Mouse (Mus musculus): ENCODE data around the gene Bex6.

The Bex6 gene

DNA sequence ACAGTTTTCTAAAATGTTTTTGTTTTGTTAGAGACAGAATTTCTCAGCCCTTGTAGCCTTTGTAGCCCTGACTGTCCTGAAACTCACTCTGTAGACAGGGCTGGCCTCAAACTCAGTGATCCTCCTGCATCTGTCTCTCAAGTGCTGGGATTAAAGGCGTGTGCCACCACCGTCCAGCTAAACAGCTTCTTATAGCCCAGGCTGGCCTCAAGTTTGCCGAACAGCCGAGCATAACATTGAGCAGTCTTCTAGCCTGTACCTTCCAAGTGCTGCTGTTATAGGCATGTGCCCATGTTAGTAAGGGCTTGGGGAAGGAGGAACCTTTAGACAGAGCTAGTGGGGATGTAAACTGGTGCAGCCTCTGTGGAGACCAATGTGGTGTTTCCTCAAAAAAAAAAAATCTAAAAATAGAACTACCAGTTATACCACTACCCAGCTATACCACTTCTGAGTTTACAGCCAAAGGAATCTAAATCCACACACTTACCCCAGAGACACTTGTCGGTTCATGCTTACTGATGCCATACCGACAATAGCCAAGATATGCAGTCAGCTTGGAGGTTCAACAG is at the start of gene Bex6:
Gene Bex6, plus strand, starts transcription at position 491 of the 569 bp plus-strand sequence.
- DNase-seq (ENCODE audit: low spot score), result no peak

DNA sequence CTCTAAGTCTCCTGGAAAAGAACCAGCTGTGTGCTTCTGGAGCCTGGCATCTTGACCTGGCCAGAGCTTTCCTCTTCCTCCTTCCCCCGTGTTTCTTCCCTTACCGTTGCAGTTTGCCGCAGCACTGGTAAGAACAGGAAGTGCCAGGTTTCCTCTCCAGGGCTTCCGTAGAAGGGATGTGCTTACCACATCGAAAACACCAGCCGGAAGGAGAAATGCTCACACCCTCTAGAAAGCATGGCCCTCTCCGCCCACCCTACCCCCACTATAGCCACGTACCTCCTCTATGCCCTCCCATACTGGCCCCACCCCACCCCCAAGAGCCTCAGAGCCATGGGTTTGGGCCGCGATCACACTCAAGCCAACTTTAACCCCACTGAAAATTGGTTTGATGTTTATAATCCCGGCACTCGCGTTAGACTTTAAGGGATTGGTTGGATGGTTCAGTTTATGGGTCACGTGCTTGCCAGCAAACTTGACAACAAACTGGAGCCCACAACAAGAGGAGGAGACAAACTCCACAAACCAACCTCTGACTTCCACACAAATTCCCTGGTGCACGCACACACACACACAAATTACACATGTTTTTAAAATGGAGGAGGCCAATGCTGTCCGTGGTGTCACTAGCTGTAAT is 49.3 kb upstream of the Bex6 start:
- peak; percentile 24 for DNase-seq (ENCODE audit: low spot score)

DNA sequence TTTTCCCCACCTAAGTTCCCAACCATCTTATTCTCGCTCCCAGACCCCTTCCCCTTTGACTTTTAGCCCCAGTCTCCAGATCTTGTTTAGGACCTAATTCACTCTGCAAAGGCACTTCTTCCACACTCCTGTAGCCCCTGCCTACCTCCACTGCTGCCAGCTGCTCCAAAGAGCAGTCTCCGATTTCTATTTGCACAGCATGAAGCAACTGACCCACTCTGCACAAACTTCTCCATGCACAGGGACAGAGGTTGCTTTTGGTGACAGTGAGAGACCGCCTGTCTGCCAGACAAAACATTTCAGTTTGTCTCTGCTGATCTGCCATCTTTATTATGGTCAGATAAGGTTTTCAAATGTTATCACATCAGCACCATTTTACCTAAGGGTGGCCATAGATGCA is 46.5 kb upstream of the Bex6 start:
- no peak for DNase-seq (ENCODE audit: low spot score)

DNA sequence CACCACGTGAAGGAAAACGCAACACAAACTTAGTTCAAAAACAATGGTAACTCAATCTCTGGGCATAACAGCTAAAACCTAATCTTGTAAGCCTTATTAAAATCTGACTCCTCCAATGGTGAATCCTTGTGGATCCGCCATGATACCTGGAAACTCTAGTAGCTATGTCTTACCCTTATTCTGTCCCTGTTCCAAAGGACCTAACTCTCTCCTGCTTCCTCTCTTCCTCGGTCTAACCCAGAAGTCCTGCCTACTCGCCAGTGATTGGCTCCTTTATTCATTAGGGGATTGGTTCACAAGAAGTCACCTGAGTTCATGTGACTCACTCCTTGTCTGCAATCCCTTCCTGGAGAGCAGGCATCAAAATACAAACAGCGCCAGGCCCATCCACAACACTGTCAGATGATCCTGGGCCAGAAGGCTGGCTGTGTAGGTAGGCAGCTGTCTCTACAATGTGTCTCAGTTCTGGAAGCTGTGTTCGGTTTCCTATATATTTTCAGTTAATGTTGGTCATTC is 43.7 kb upstream of the Bex6 start:
- DNase-seq (ENCODE audit: low spot score), result no peak

- DNase-seq (ENCODE audit: low spot score), result no peak
Observed at GRCm38 (mm10) chr16:32138954-32139353, 40.7 kb upstream of the Bex6 start.

GRCm38 (mm10) chr16:32143766-32144165 is 35.9 kb upstream of the Bex6 start:
- no peak for DNase-seq (ENCODE audit: low spot score)

DNA sequence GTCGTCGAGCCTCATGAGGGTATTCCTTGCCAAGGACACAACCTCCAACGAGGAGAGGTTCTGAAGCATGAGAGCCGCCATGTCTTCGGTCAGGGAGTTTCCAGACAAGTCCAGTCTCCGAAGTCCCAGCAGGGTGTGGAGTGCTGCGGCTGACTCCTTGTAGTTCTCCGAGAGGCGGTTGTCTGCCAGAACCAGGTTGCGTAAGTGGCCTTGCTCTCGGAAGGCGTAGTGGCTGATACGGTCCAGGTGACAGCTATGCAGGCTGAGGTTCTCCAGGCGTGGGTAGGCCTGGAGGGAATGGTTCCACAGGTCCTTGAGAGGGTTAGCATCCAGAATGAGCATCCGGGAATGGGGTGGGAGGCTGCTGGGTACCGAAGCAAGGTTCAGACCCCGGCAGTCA is 35.0 kb upstream of the Bex6 start:
- no peak for DNase-seq (ENCODE audit: low spot score)

GRCm38 (mm10) chr16:32147589-32148207 is 31.9 kb upstream of the Bex6 start:
- no peak for DNase-seq (ENCODE audit: low spot score)

GRCm38 (mm10) chr16:32153976-32154375 is 25.6 kb upstream of the Bex6 start:
- DNase-seq (ENCODE audit: low spot score), result no peak

GRCm38 (mm10) chr16:32154437-32154836 is 25.2 kb upstream of the Bex6 start:
- DNase-seq (ENCODE audit: low spot score), result no peak

DNA sequence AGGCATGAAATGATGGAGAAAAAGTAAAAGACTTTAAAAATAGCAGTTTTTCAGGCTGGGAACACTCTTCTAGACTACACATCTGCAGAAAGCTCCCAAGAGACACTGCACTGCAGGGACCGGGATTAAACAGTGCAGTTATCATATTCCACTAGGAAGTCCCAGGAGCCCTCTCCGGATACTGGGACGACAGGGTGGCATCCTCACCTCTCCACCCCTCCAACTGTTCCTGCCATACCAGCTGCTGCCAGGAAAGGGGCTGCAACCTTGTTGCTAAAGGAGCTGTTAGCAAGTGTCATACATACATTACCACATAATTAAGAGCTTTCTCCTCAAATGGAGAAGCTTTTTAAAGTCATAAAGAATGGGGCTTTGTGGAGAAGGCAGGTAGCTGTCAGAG is 22.9 kb upstream of the Bex6 start:
- no peak for DNase-seq (ENCODE audit: low spot score)

DNA sequence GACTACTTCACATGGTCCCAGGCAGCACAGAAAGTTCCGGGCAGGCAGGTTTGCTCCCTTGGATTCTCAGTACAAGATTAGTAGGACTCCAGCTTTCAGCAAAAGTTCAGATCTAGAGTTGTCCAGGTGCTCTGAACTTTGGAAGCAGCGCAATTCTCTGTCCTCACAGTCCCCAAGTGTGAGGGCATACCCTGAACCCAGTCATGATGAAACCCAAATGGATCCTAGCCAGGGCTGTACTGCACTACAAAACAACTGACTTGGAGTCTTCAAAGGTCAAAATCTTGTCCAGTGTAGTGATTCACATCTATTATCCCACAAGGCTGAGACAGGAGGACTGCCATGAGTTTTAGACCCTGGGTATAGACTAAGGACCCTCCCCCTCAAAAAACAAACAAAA is 22.3 kb upstream of the Bex6 start:
- DNase-seq (ENCODE audit: low spot score), result no peak

DNA sequence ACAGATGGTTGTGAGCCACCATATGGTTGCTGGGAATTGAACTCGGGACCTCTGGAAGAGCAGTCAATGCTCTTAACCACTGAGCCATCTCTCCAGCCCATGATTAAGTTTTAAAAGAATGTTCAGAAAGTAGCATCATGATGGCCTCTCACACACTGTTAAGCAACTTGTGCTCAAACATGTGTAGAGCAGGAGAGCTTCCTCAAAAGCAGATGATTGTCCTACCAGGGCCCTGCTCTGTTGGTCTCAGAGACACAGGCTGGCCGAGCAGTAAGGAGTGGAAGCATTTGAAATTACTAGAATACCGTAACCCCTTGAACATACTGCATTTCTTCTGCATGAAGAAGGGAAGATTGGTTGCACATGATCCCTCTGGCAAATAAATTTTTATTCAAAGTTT is 20.7 kb upstream of the Bex6 start:
- DNase-seq (ENCODE audit: low spot score), result no peak

- no peak for DNase-seq (ENCODE audit: low spot score)
Observed at GRCm38 (mm10) chr16:32160742-32161323, 18.8 kb upstream of the Bex6 start.

DNA sequence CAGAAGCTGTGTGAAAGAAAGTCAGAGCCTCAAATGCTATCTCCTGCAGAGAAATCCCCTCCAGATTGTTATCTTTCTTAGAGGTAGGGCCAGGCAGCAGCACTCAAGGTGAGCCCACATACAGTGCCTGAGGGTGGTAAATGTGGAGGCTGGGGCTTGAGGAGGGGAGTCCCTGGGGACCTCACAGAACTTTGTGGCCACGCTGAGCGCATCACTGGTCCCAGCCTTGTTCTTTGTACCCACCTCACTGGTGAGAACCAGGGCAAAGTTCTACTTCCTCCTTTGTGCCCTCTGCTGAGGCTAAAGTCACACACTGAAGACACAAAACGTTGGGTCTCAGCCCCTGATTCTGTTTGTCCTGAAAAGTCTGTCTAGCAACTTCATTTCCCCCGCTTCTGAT is 16.2 kb upstream of the Bex6 start:
- no peak for DNase-seq (ENCODE audit: low spot score)

GRCm38 (mm10) chr16:32163891-32164290 is 15.7 kb upstream of the Bex6 start:
- DNase-seq (ENCODE audit: low spot score), result no peak

GRCm38 (mm10) chr16:32164396-32165027 is 15.1 kb upstream of the Bex6 start:
- no peak for DNase-seq (ENCODE audit: low spot score)

GRCm38 (mm10) chr16:32165281-32165821 is 14.3 kb upstream of the Bex6 start, which contains the start of gene Nrros:
Gene Nrros, minus strand, starts transcription at chr16:32165594.
- DNase-seq (ENCODE audit: low spot score), result peak; percentile 52

- no peak for DNase-seq (ENCODE audit: low spot score)
Observed at GRCm38 (mm10) chr16:32167819-32168545, 11.6 kb upstream of the Bex6 start.

DNA sequence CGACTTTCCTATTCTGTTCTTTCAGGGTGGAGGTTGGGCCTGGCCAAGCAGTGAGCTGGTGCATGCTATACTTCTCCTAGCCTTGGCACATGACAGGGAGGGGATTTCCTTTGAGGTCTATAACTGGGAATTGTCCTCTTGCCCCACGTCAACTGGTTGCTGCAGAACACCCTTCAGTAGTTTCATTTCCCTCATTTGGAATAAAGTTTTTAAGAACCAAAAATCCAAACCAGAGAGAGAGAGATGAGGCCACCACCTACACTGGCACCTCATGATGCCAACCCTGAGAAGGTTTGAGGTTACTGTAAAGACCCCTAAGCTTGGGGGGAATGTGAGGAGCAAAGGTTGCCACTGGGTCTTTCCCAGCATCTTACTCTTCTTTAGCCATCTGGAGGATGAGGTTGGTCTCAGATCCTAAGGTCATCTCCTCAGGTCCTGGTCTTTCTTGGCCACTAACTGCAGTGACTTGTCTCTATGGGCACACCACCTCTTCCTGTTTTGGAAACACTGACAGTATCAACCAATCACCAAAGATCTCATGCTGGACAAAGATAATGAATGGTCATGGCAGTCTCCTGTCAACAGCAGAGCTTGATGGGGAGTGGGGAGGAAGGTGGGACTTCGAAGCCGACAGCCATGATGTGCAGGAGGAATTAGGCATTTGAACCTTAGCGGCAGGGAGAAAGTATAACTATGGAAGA is 8.4 kb upstream of the Bex6 start:
- DNase-seq (ENCODE audit: low spot score), result no peak

DNA sequence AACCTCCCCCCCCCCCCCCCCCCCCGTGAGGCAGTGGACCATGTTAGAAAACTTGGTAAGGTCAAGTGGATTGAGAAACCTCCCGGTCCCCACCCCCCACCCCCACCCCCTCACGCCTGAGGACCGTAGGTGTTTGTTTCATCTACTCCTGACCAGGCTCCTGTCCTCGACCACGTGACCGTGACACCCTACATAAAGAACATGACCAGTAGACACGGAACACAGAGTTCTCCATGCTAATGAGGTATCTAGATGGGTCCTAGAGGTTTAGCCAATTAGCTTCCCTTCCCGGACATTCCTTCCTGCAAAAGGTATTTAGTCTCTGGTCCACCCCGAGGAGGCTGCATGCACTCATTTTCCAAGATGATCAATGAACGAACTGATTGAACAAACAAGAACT is 6.2 kb upstream of the Bex6 start:
- DNase-seq (ENCODE audit: low spot score), result no peak
